Mouse (Mus musculus) G1E (cell line): ENCODE results near the gene Phpt1.

Experiments
- CTCF ChIP-seq: IDR thresholded peaks from 2 replicates; pipeline ENCODE4 v1.5.1; 2012; ENCODE audit warnings: low read depth, low read length, inconsistent platforms, mixed read lengths
- GATA1 ChIP-seq: IDR thresholded peaks from 2 replicates; pipeline ENCODE4 v1.6.1; 2012; ENCODE audit warnings: borderline replicate concordance, low read length, inconsistent platforms, mixed read lengths
- POLR2AphosphoS5 ChIP-seq: IDR thresholded peaks from 2 replicates; pipeline ENCODE4 v1.6.1; 2012; ENCODE audit warnings: low read depth, low read length, inconsistent platforms; ENCODE audit not compliant: insufficient replicate concordance
- TAL1 ChIP-seq: conservative IDR thresholded peaks from 2 replicates; pipeline ENCODE4 v1.6.1; 2012; ENCODE audit warnings: low read depth, low read length, inconsistent platforms, mixed read lengths

GRCm38 (mm10) chr2:25533707-25534106 lies 41.3 kb downstream of the Phpt1 start:
- TF ChIP-seq CTCF (no peak), GATA1 (no peak), TAL1 (no peak), POLR2AphosphoS5 (no peak)
